Mouse (Mus musculus) kidney, postnatal 4 days (tissue): ENCODE measurements around the gene Ankmy2.
"Not testable (repeated sequence)": the region's sequence is repeated elsewhere in the genome, so short reads cannot be mapped to it uniquely, and the experiment has no call there.

Experiments used
- DNase-seq, 2 experiments: peaks; one replicate each; pipeline ENCODE4 v3.0.0; 2021; ENCODE audit warnings: mixed read lengths in 2 of 2

Ankmy2 gene

DNA sequence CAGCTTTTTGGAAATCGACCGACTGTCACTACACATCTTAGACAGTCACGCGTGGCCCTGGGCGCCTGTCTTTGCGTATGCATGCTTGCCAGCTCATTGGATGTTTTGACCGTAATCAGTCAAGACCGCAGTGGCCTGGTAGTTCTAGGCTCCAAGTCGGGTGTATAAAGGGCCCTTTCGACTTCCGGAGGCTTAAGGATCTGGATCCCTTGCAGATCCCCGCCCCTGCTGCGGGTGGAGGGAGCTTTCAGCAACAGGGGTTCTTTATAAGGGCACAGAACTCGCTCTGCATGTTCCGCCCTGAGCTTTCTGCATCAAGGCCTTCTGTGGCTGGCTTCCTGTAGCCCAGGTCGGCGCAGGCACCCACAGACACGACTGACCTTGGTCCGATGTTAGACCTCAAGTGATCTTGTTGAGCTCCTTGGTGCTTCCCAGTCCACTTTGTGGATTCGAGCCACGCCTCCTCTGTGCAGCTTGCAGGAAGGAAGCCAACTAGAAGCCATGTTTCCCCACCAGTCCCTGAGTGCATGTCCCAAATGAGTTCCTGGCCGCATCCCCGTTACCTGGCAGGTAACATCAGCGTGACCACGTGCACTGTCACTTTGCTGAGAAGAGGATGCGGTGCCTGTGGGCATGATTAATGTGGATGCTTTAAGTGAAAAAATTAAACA is 859 bp downstream of the Ankmy2 start, which contains the start of gene Bzw2:
TSS of gene Bzw2 (minus strand) at position 443 of the 671 bp plus-strand sequence.
- peak; percentile 79 to 87 for DNase-seq

DNA sequence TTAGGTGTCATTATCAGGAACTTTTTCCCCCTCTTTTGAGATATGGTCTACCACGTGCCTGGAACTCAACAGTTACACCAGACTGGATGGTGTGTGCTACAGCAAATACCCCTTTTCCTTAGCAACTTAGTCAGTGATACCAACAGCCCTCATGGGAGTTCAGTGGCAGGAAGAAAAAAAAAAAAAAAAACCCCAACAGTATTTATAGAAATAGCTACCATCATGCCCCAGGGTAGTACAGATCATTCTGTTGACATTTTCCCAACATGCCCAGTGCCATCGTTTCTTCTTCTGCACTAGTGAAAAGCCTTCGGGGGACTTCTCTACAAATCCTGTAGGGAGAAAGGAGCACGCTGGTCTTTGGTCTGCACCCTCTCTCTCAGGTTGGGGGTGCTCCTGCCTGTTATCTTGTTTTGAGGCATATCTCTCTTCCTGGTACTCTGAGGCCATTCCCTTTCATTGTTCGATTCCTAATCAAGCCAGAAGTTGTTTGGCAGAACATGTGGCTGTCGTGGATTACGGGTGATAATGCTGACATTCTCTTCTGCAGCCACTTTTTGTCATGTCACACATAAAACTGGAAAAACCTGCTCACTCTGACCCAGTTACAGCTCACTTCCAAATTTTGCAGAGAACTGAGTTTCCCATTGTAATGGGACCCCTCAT is 7.3 kb downstream of the Ankmy2 start:
- no peak for DNase-seq

DNA sequence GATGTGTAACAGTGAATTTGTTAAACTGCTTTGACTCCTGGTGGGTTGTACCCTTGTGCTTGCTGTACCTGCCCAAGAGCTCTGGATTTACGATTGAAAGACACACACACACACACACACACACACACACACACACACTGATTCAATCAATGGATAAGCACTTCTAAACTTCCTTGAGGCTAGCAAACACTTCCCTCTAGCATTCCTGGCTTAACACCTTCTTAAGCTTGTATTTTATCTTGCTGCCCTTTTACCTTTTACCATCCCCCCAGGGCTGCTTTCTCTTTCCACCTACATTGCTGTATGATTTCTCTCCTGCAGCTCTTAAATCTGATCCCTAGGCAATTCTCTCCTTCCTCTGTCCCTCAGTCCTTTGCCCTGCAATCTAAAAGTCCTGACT is 8.4 kb downstream of the Ankmy2 start:
- no peak for DNase-seq

DNA sequence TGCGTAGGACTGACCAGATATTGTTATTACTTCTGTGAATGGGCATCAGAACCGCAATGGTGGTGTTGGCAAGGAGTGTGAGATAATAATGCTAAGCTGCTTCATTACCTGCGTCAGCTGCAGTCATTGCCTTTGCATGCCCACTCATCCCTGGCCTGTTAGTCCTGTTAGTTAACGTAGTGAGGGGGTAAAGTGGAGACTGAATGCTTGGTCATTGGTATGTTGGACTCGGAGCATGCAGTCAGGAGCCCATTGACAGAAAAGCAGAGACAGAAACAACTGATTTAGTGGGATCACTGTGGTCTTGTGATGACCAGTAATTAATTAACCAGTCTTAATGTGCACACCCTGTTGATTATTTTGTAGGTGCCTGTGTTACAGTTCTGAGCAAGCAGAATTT is 20.3 kb downstream of the Ankmy2 start:
- no peak for DNase-seq

DNA sequence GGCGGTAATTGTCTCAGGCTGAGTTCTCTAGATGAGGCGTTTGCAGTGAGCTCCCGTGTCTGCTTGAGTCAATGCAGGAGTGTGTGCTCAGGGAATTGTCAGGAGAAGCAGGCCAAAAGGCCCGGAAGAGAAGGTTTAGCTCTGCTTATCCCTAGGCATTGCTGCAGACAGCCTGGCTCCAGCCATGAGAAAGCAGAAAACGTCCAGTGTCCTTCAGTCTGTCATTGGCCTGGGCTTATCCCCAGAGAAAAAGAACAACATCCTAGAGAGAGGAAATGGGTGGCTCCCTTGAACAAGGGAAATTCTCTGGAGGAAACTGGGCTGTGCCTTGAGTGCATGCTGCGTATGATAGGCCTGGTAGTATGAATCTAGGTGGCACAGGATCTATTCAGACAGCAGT is 25.7 kb downstream of the Ankmy2 start:
- no peak for DNase-seq

DNA sequence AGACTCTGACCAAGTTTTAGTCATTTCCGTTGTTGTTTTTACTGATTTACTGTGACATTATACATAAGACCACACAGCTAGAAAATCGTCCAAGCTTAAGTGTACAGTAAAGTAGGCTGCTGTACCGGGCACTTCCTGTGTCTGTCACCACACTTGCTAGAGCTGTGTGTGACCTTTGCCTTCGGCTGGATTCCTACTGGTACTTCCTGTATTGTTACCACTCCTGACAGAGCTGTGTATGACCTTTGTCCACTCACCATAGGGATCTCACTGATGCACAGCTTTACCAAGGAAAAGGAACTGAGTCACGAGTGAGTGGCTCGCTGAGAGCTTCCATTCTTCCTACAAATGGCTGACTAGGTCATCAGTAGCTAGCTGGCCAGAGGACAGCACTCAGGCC is 30.2 kb downstream of the Ankmy2 start:
- no peak for DNase-seq

DNA sequence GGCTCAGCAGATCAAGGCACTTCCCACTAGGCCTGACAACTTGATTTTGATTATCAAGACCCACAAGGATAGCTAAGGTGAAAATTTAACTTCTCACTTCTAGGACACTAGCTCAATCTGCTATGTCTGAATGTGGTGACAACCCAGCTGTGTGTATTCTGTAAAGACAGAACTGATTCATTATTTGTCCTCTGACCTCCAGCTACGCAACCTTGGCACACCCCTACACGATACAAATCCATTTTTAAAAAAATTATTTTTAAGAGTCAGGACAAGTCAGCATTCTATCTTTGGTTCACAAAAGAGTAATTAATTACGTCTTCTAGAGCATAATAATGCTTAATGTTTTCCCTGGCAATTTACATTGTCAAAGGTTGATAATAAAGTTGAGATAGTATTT is 32.7 kb downstream of the Ankmy2 start:
- peak; percentile 36 to 53 for DNase-seq

DNA sequence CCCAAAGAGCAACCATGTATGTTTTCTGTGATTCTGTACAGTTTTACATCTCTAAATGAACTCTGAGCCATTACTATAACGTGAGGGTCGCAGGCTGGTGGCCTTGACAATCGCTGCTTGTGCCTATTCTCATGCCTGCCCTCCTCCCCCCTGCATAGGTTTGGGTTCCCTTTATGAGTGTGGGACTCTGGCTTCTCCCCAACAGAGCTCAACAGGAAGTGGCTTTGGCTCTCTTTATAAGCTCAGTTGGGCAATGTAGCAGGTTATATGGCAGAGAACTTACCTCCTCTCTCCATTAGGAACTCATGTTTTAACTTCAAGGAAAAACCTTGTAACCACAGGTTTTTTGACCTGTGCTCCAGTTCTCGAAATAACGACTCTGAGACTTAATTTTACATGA is 33.4 kb downstream of the Ankmy2 start:
- DNase-seq: no peak

DNA sequence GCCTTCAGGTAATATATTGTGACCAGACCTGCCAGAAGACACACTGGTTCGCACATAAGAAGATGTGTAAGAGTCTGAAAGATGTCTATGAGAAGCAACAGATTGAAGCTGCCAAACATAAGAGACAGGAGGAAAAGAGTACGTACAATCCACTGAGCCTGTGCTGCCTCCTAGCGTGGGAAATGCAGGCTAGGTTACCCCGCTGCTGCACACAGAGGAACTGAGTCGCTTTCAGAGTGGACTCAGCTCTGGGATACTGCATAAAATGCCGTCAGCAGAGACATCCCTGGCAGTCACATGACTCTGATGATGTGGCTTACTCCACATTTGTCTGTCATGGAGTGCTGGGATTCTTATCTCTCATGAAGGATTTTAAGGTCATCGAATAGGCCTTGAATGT is 38.1 kb downstream of the Ankmy2 start:
- no peak for DNase-seq

DNA sequence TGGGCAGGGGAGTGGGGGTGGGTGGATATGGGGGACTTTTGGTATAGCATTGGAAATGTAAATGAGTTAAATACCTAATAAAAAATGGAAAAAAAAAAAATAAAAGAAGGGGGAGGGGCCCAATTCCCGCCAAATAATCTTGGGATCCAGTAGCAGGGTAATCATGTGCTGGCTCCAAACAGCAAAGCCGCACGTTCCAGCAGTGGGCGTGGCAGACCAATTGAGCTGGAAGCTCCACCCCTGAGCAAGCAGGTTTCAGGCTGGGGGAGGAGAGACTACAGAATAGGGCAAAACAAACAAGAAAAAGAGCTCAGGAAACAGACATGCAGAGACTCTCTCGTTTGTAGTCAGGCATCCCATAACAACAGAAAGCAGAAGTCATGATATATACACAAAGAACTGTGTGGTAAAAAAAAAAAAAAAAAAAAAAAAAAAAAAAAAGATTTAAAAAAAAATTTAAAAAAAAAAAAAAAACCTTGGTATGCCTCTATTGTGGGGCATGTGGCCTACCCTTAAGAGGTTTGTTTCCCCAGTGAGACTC is 48.7 kb downstream of the Ankmy2 start:
- not testable (repeated sequence) for DNase-seq

DNA sequence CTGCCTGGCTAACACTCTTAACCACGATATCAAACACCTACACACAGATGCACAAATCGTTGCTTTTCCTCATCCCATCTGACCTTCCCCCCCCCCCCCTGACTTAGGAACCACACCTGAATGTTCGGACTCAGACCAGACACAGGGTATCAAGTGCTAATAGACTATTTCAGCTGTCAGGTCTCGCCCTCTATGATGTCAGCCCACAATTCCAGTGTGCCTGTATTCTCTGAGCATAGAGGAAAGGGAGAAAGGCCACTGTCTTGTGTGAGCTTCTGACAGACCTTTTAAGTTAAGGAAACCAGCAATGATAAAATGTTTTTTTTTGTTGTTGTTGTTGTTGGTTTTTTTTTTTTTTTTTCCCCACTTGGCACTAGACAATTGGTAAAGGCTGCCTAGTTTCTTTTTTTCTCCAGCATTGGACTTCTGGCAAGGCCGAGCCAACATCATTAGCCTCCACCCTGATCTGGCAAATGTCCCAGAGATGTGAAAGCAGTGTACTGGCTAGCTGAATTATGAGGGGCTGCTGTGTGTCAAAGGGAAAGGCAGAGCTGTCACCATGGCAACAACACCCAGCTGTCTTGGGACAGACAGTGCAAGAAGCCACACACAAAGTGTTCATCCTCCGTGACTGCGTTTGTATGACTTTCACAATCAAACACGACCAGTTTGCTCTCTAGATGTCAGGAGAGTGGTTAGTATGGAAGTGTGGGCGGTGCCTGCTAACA is 50.3 kb downstream of the Ankmy2 start:
- peak; percentile 64 to 73 for DNase-seq

DNA sequence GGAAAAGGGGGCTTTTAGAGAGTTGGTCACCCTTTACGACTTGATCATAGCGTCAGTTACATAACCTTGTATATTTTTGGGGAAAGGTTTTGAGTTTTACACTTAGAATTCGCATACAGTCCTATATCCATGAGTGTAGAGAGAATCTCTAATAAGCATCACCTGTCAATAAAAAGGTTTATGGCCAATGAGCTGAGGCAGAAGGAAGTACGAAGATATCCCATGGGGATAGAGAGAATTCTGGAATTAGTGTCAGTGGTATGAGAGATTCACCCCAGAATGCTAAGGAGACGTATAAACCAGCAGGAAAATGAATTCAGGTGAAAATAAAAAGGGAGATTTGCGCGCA is 50.9 kb downstream of the Ankmy2 start:
- no peak for DNase-seq

DNA sequence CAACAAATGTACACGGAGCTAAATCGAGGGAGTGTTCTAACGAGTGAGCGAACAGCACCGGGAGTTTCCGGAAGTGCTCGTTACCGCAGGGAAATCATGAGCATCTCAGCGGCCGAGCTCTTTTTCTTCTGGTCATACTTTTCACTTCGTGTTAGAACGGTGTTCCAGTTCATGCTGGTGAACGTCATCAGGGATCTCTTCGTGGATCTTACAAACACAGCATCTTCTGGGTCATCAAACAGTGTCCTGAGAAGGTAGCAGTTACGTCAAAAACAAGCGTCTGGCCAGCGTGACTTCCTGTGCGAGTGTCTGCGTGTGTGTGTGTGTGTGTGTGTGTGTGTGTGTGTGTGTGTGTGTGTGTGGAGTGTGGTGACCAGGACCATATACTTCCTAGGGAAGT is 51.5 kb downstream of the Ankmy2 start:
- DNase-seq: no peak

DNA sequence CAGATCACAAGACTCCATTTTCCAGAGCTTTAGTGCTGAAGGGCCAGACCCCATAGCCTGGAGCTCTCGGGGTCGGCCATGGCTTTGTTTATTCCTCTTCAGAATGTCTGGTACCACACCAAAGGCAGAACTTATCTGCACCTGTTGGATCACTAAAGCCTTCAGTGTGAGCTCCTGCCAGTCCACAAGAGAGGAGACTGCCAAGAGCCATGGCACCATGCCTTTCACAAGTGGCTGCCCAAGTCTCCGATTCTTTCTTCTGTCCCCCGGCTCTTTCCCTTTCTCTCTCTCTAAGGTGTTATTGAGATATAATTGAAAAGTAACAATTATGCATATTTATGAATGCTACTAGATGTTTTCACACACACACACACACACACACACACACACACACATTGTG is 53.2 kb downstream of the Ankmy2 start:
- no peak for DNase-seq

DNA sequence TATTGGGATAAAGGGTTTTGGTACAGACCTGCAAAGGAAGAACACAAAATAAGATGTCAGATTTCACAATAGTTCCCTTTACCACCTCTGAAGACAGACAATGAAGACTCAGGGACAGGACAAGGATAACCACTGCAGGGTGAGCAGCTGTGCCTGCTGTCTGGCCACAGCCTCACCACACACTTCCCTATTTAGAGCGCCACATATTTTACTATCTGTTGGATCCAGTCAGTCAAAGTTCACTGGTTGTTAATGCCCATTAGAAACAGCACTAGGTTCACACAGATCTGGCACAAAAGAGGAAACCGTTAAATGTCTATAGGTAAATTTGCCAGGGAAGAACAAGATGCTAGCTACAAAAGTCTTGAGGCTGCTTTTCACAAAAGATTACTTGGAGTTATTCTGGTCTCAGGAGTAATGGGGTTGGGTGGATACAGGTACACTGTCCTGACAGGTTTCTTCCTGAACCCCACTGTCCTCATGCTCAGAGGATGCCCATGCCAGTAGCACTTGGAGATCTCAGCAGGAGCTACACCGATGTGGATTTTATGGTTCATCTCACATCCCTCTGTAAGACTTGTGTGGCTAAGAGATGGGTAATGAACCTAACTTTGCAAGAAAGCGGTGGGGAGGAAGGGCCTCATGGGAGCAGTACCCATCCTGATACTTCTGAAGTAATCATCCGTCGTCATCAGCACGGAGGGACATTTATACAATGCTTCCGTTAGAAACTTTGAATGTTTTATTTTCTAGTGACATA is 57.7 kb downstream of the Ankmy2 start:
- DNase-seq: no peak

DNA sequence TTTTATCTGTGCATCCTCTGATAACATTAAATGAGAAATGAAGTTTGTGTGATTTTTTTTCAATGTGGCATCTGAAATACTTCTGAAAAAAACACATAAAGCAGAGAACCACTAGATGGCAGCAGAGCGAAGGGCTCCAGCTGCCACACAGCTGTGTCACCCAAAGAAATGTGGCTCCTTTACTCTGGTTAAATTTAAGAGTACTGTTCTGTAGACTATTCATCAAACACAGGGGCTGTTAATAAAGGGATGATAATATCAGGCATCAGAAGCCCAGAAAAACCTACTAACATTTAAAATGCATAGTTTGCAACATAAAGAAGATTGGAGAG is 58.2 kb downstream of the Ankmy2 start:
- peak; percentile 58 to 68 for DNase-seq

DNA sequence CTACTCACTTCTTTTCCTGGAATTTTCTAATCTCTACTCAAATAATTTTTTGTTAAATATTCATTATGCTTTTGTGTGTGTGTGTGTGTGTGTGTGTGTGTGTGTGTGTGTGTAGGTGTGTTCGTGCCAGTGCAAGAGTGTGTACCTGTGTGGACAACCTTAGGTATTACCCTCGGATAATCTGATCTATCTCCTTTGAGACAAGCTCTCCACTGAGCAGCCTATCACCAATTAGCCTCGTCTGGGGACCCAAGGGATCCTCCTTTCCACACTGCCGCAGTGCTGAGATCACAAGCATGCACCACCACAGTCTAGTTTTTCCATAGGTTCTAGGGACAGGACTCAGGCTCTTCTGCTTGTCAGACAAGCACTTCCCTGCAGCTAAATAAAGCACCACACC is 59.3 kb downstream of the Ankmy2 start:
- no peak for DNase-seq

DNA sequence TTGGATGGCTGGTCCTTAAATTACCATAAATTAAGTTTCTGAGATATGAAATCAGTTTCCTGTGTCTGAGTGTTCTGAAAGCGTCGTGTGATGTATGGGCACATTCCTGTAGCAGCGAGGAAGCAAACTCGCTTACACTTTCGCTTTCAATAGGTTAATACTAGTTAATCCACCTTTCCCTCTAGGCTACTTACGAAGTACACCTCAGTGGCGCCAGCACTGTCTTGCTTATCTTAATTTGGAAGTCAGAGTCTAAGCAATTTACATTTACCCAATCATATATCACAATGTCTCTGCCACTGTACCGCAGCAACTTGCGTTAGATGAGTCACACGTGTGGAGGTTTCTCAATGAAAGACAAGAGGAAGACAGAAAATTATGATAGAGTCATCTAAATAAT is 60.0 kb downstream of the Ankmy2 start:
- no peak for DNase-seq

DNA sequence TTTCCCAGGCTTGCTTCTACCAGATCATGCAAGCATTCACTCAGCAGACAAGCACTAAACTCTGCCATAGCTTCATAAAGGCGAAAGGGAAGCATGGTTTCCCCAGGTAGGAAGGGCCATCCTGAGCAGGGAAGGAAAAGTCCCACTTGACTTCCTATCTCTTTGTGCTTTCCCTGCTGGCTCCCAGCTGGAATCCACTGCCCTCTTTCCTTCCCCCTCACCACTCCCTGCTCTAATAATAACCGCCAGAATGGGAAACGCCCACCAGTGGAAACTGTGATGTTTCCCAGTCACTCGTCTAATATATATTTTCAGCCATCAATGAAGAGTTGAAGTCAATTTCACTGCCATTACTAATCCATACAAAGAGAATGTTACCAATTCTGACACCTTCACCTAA is 67.5 kb downstream of the Ankmy2 start:
- DNase-seq: no peak

DNA sequence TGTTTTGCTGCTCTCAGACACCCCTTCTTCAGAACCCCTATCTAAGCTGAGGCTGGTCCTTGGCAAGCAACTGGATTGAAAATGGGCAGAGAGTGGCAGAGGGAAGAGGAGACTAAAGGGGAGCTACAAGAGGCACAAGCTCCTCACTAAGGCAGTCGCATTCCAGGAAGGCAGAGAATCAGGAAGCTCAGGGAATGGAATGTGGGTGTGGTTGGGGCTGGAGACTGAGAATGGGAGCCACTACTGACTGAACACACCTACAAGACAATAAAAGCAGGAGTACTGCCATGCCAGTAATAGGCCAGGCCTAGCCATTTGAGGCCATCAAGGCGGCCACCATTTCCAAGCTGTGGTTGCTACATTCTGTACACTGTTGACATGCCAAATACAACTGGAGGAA is 74.5 kb downstream of the Ankmy2 start:
- no peak for DNase-seq

DNA sequence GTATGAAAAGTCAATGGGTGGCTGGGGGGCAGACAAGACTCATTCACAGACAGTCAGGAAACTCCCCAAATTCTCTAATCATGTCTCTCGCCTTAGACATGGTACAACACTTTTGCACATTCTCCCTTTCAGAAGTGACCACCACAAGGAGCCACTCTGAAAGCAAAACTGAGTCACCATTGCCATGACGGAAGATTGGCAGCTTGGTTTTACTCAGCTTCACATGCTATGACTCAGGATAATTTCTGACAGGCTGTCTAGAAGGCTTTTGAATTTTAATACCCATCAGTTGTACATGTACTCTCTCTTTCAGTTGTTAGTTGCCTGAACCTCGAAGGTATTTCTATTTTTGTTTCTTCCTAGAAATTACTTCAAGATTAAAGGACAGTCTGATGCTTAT is 84.3 kb downstream of the Ankmy2 start:
- no peak for DNase-seq
